ENCODE assay signal across 8 mouse cellular contexts in genomic region chr11:83941950-83942840, GRCm38 (mm10). TPM values are rescaled to one million over a fixed set of nuclear protein-coding genes. Genes with fewer than 3 reads are reported as not detected.
DNase-seq lines count a peak whose midpoint lies in the region; ATAC-seq and TF ChIP-seq lines count a peak whose summit lies in the region.

TSS of gene Ddx52 (plus strand) at chr11:83942062.

- peak within 1 kb of the TSS; percentile 84 for H3K4me3 ChIP-seq in bone marrow macrophage, adult 2 months (ENCODE audit: insufficient read depth, low read length)
- peak within 1 kb of the TSS; percentile 93 for H3K4me3 ChIP-seq in embryonic fibroblast, embryonic 13.5 days (ENCODE audit: insufficient read depth, low read length)
- peak within 1 kb of the TSS; percentile 66 for H3K4me3 ChIP-seq in kidney, embryonic 14.5 days (ENCODE audit: low read length)
- peak within 1 kb of the TSS; percentile 83 for H3K4me3 ChIP-seq in limb, embryonic 15.5 days

- H3K4me1 ChIP-seq in bone marrow macrophage, adult 2 months (ENCODE audit: control insufficient read depth, insufficient read depth, low read length), result peaks cover 7% of the 10 kb centered on the region
- peaks cover 6% of the 10 kb centered on the region for H3K4me1 ChIP-seq in embryonic fibroblast, embryonic 13.5 days (ENCODE audit: control insufficient read depth, insufficient read depth, low read length)
- H3K4me1 ChIP-seq in kidney, embryonic 14.5 days (ENCODE audit: control insufficient read depth, insufficient read depth, low read length), result peaks cover 4% of the 10 kb centered on the region; the same call in 1 of the 2 replicates
- no peaks in the 10 kb centered on the region for H3K4me1 ChIP-seq in limb, embryonic 15.5 days

- peak; percentile 95 for ATAC-seq in kidney, embryonic 14.5 days (ENCODE audit: low FRiP score, low TSS enrichment)
- ATAC-seq in limb, embryonic 15.5 days (ENCODE audit: insufficient number of reproducible peaks, low FRiP score, low TSS enrichment, low read depth), result peak; percentile 81; the same call in 1 of the 2 replicates

- peak within 1 kb of the TSS; percentile 32; the same call in 1 of the 2 replicates for H3K27ac ChIP-seq in bone marrow macrophage, adult 2 months (ENCODE audit: insufficient read depth, low read depth, low read length)
- H3K27ac ChIP-seq in embryonic fibroblast, embryonic 13.5 days (ENCODE audit: insufficient read depth, low read length), result peak within 1 kb of the TSS; percentile 43; the same call in 1 of the 2 replicates
- H3K27ac ChIP-seq in kidney, embryonic 14.5 days (ENCODE audit: low read depth, low read length), result peak within 1 kb of the TSS; percentile 51; the same call in 1 of the 2 replicates
- H3K27ac ChIP-seq in limb, embryonic 15.5 days, result peak within 1 kb of the TSS; percentile 87

- H3K9ac ChIP-seq in kidney, embryonic 14.5 days (ENCODE audit: low read depth, low read length), result peak within 1 kb of the TSS; percentile 80
- H3K9ac ChIP-seq in limb, embryonic 15.5 days, result peak within 1 kb of the TSS; percentile 81

- 1% methylated on average over 49 of the region's 49 CpGs for WGBS in kidney, embryonic 14.5 days
- WGBS in limb, embryonic 15.5 days, result under 1% methylated on average over 49 of the region's 49 CpGs

- H3K27me3 ChIP-seq in kidney, embryonic 14.5 days (ENCODE audit: control insufficient read depth, insufficient read depth, low read length), result no peaks in the 10 kb centered on the region
- 0 out of 2 replicates have a peak, but pooled peaks cover 6% of the 10 kb centered on the region for H3K27me3 ChIP-seq in limb, embryonic 15.5 days

- peak within 1 kb of the TSS; percentile 64 for H3K4me2 ChIP-seq in kidney, embryonic 14.5 days (replicated peaks; ENCODE audit: low read depth, low read length)
- peak within 1 kb of the TSS; percentile 48 for H3K4me2 ChIP-seq in limb, embryonic 15.5 days

- H3K36me3 ChIP-seq in kidney, embryonic 14.5 days (ENCODE audit: control insufficient read depth, insufficient read depth, low read length), result peaks cover 39% of the 10 kb centered on the region
- H3K36me3 ChIP-seq in limb, embryonic 15.5 days, result peaks cover 32% of the 10 kb centered on the region

- no peaks in the 10 kb centered on the region for H3K9me3 ChIP-seq in kidney, embryonic 14.5 days (ENCODE audit: control insufficient read depth, low read length)
- H3K9me3 ChIP-seq in limb, embryonic 15.5 days, result no peaks in the 10 kb centered on the region

- DNase-seq in A20 (ENCODE audit: low read depth, low spot score), result peak; percentile 91
- DNase-seq in heart, adult 9 months (ENCODE audit: low spot score in 2 of 2), result peak; percentile 80 to 88
- peak; percentile 53 to 76 for DNase-seq in monocyte, adult 2 months (ENCODE audit: low read depth in 1 of 2, low spot score in 2 of 2)
- DNase-seq in spleen, postnatal 36 days (ENCODE audit: low spot score in 2 of 2), result peak; percentile 83 to 86

- TF ChIP-seq CTCF in bone marrow macrophage, adult 2 months (IDR thresholded peaks at IDR 0.05; ENCODE audit: low read depth, low read length), result no peak
- no peak for TF ChIP-seq CTCF in embryonic fibroblast, embryonic 13.5 days (IDR thresholded peaks at IDR 0.05; ENCODE audit: borderline replicate concordance, insufficient read depth, low read length)

- peak; percentile 50; the same call in 1 of the 2 replicates for TF ChIP-seq POLR2A in bone marrow macrophage, adult 2 months (IDR thresholded peaks at IDR 0.05; ENCODE audit: borderline replicate concordance, low read depth, low read length)
- peak; percentile 88 for TF ChIP-seq POLR2A in embryonic fibroblast, embryonic 13.5 days (IDR thresholded peaks at IDR 0.05; ENCODE audit: low read depth, low read length)

RNA-seq across cellular contexts. Expression of gene Ddx52, which starts in this region (rescaled TPM):
- 26.3 and 27.9 TPM in 2 replicates for polyA plus RNA-seq in bone marrow macrophage, adult 2 months (2012; ENCODE audit: insufficient read depth, insufficient read length, missing spikeins)
- 30.8 and 31.0 TPM in 2 replicates for polyA plus RNA-seq in embryonic fibroblast, embryonic 13.5 days (2011; ENCODE audit: insufficient read length, low read depth, missing spikeins)
- 43.7 and 47.6 TPM in 2 replicates for polyA plus RNA-seq in kidney, embryonic 14.5 days (2014; fragmentation: Nextera tagmentation; extraction: Ambion mirVana)
- 29.4 and 32.5 TPM in 2 replicates for polyA plus RNA-seq in limb, embryonic 15.5 days (2015; fragmentation: Nextera tagmentation; extraction: Ambion mirVana)

Comparison
In these comparisons a context has a peak if more than half of its experiments do, and no peak if none do; other contexts are left out.
1. Peak in every context shown above with its lines: DNase-seq, ATAC-seq, H3K4me3 ChIP-seq and H3K27ac ChIP-seq.
2. H3K27ac ChIP-seq: peak in every context shown above with its lines; median percentile 87 in limb, embryonic 15.5 days; 51 in kidney, embryonic 14.5 days; 43 in embryonic fibroblast, embryonic 13.5 days; 32 in bone marrow macrophage, adult 2 months.